Mouse (Mus musculus) mesoderm, embryonic 11.5 days (tissue): ENCODE measurements around the gene Nrxn2.

Experiments
- DNase-seq: peaks from one replicate; pipeline ENCODE4 v3.0.0-alpha.2; 2012; ENCODE audit warnings: low read depth, low spot score

Nrxn2 gene

GRCm38 (mm10) chr19:6418233-6418879 lies at the start of gene Nrxn2:
Gene Nrxn2, plus strand, starts transcription at chr19:6418731.
- DNase-seq = peak; percentile 89

- no peak for DNase-seq
Measured at GRCm38 (mm10) chr19:6370175-6370574, 48.4 kb upstream of the Nrxn2 start.

- DNase-seq = no peak
Measured at GRCm38 (mm10) chr19:6372433-6372832, 46.1 kb upstream of the Nrxn2 start.

- peak; percentile 80 for DNase-seq
Measured at GRCm38 (mm10) chr19:6373539-6374400, 44.8 kb upstream of the Nrxn2 start.

GRCm38 (mm10) chr19:6374571-6374970 lies 44.0 kb upstream of the Nrxn2 start:
- no peak for DNase-seq

GRCm38 (mm10) chr19:6375423-6376254 lies 42.9 kb upstream of the Nrxn2 start:
- no peak for DNase-seq

GRCm38 (mm10) chr19:6376255-6376564 lies 42.3 kb upstream of the Nrxn2 start:
- DNase-seq = peak; percentile 55

- no peak for DNase-seq
Measured at GRCm38 (mm10) chr19:6376643-6377042, 41.9 kb upstream of the Nrxn2 start.

GRCm38 (mm10) chr19:6377327-6378040 lies 41.0 kb upstream of the Nrxn2 start:
- no peak for DNase-seq

GRCm38 (mm10) chr19:6380411-6381166 lies 37.9 kb upstream of the Nrxn2 start:
- DNase-seq = no peak

- no peak for DNase-seq
Measured at GRCm38 (mm10) chr19:6381238-6381637, 37.3 kb upstream of the Nrxn2 start.

- no peak for DNase-seq
Measured at GRCm38 (mm10) chr19:6382323-6382924, 36.1 kb upstream of the Nrxn2 start.

- no peak for DNase-seq
Measured at GRCm38 (mm10) chr19:6383470-6383869, 35.1 kb upstream of the Nrxn2 start.

GRCm38 (mm10) chr19:6384128-6384527 lies 34.4 kb upstream of the Nrxn2 start, which contains the start of gene Pygm:
Gene Pygm, plus strand, starts transcription at chr19:6384399.
- peak; percentile 37 for DNase-seq

GRCm38 (mm10) chr19:6384954-6385353 lies 33.6 kb upstream of the Nrxn2 start:
- no peak for DNase-seq

GRCm38 (mm10) chr19:6385419-6385818 lies 33.1 kb upstream of the Nrxn2 start:
- no peak for DNase-seq

- no peak for DNase-seq
Measured at GRCm38 (mm10) chr19:6385821-6386220, 32.7 kb upstream of the Nrxn2 start.

- DNase-seq = no peak
Measured at GRCm38 (mm10) chr19:6386234-6386633, 32.3 kb upstream of the Nrxn2 start.

- no peak for DNase-seq
Measured at GRCm38 (mm10) chr19:6388006-6388405, 30.5 kb upstream of the Nrxn2 start.

GRCm38 (mm10) chr19:6389803-6390202 lies 28.7 kb upstream of the Nrxn2 start:
- DNase-seq = peak; percentile 34
